12 mouse cellular contexts compared by ENCODE assay signal in genomic region chr1:172301180-172301579, GRCm38 (mm10). TPM values are rescaled to one million over a fixed set of nuclear protein-coding genes. Genes with fewer than 3 reads are reported as not detected.
A peak's percentile ranks its signal among the peaks of the same experiment; 100 is the strongest.
DNase-seq lines count a peak whose midpoint lies in the region; ATAC-seq and TF ChIP-seq lines count a peak whose summit lies in the region.
"Had no signal": no experiment of that assay in that cellular context is flagged by ENCODE, and none has a peak within 500 bp of the region (broad histone marks: within the 10 kb centered on the region; RNA-seq: fewer than 3 reads in every experiment).

No protein-coding gene starts in this region.

- TF ChIP-seq CTCF in gastrocnemius, adult 2 months (IDR thresholded peaks at IDR 0.05), result no peak

- peak; percentile 60 for ATAC-seq in hindbrain, embryonic 12.5 days (ENCODE audit: low FRiP score)
- 0 out of 2 replicates have a peak, but pooled peaks have one; percentile 51 for ATAC-seq in midbrain, embryonic 13.5 days
- no peak for ATAC-seq in monocyte, adult 5-6 weeks (replicated peaks; ENCODE audit: insufficient number of reproducible peaks, low FRiP score, low TSS enrichment, poor library complexity, severe bottlenecking)

- peak overlapping the region; percentile 41 for H3K4me3 ChIP-seq in gastrocnemius, adult 2 months
- no peak overlapping the region for H3K4me3 ChIP-seq in hindbrain, embryonic 12.5 days
- no peak overlapping the region for H3K4me3 ChIP-seq in midbrain, embryonic 13.5 days (replicated peaks)
- H3K4me3 ChIP-seq: lung, embryonic 15.5 days had no signal

- no peak overlapping the region for H3K9ac ChIP-seq in hindbrain, embryonic 12.5 days
- H3K9ac ChIP-seq in midbrain, embryonic 13.5 days (replicated peaks), result no peak overlapping the region
- H3K9ac ChIP-seq: lung, embryonic 15.5 days had no signal

- no peaks in the 10 kb centered on the region for H3K36me3 ChIP-seq in hindbrain, embryonic 12.5 days
- no peaks in the 10 kb centered on the region for H3K36me3 ChIP-seq in midbrain, embryonic 13.5 days
- H3K36me3 ChIP-seq: lung, embryonic 15.5 days had no signal

- peaks cover 61% of the 10 kb centered on the region for H3K4me1 ChIP-seq in hindbrain, embryonic 12.5 days
- H3K4me1 ChIP-seq in midbrain, embryonic 13.5 days (replicated peaks), result peaks cover 51% of the 10 kb centered on the region

- H3K4me2 ChIP-seq in hindbrain, embryonic 12.5 days (replicated peaks), result no peak overlapping the region
- H3K4me2 ChIP-seq in midbrain, embryonic 13.5 days (replicated peaks), result no peak overlapping the region
- H3K4me2 ChIP-seq: lung, embryonic 15.5 days had no signal

- no peaks in the 10 kb centered on the region for H3K9me3 ChIP-seq in hindbrain, embryonic 12.5 days (replicated peaks)
- H3K9me3 ChIP-seq in midbrain, embryonic 13.5 days, result no peaks in the 10 kb centered on the region
- H3K9me3 ChIP-seq: lung, embryonic 15.5 days had no signal

- peak; percentile 34 for DNase-seq in gastrocnemius, adult 2 months
- DNase-seq in gastrocnemius, adult 18-20 months (ENCODE audit: low spot score), result no peak
- peak; percentile 63 for DNase-seq in ZHBTc4 (ENCODE audit: low read depth, low spot score)
- no peak for DNase-seq in adrenal gland, adult 18-20 months (ENCODE audit: low spot score in 2 of 2)
- no peak for DNase-seq in layer of hippocampus, adult 8-10 months (ENCODE audit: low spot score in 2 of 2)
- DNase-seq: right cerebral cortex, postnatal 4 days had no signal

- intact Hi-C loops in gastrocnemius, adult 2 months (cut with DNase I), result no loop called here

- H3K27ac ChIP-seq in gastrocnemius, adult 2 months, result peak overlapping the region; percentile 98
- 0 out of 2 replicates have a peak overlapping the region, but pooled peaks have one; percentile 23 for H3K27ac ChIP-seq in hindbrain, embryonic 12.5 days
- H3K27ac ChIP-seq in midbrain, embryonic 13.5 days, result no peak overlapping the region
- H3K27ac ChIP-seq: lung, embryonic 15.5 days had no signal

- WGBS in hindbrain, embryonic 12.5 days, result 21% methylated on average over 12 of the region's 12 CpGs
- 43% methylated on average over 12 of the region's 12 CpGs for WGBS in midbrain, embryonic 13.5 days

- H3K27me3 ChIP-seq in hindbrain, embryonic 12.5 days, result peaks cover 12% of the 10 kb centered on the region; the same call in 1 of the 2 replicates
- H3K27me3 ChIP-seq in midbrain, embryonic 13.5 days, result peaks cover 5% of the 10 kb centered on the region; the same call in 1 of the 2 replicates
- H3K27me3 ChIP-seq: lung, embryonic 15.5 days had no signal

RNA-seq across cellular contexts. Expression of gene Atp1a2, which starts 3.3 kb away (rescaled TPM):
- total RNA-seq in gastrocnemius, adult 2 months (2021), result 1,000 to 10,000 TPM in 1 of 2 experiments, 100 to 1,000 TPM in 1; 838 to 1,060 TPM
- total RNA-seq in gastrocnemius, adult 18-20 months (2021), result 1,000 to 10,000 TPM in 1 of 2 experiments, 100 to 1,000 TPM in 1; 896 to 1,049 TPM
- polyA plus RNA-seq in hindbrain, embryonic 12.5 days (2016; fragmentation: Nextera tagmentation; extraction: Ambion mirVana), result 13.7 and 16.1 TPM in 2 replicates
- 25.3 and 25.8 TPM in 2 replicates for polyA plus RNA-seq in midbrain, embryonic 13.5 days (2015; fragmentation: Nextera tagmentation; extraction: Ambion mirVana)
- total RNA-seq in monocyte, adult 5-6 weeks (2017), result not detected in 3 replicates
- 100 to 1,000 TPM; 128 to 221 TPM for total RNA-seq in adrenal gland, adult 18-20 months (2021)
- total RNA-seq in layer of hippocampus, adult 8-10 months (2022), result 100 to 1,000 TPM; 613 to 678 (median 645) TPM

RNA-seq across cellular contexts. Expression of gene Kcnj9, which starts 27.9 kb away (rescaled TPM):
- total RNA-seq in gastrocnemius, adult 2 months (2021), result not detected
- not detected for total RNA-seq in gastrocnemius, adult 18-20 months (2021)
- 1.2 and 2.0 TPM in 2 replicates for polyA plus RNA-seq in hindbrain, embryonic 12.5 days (2016; fragmentation: Nextera tagmentation; extraction: Ambion mirVana)
- 3.6 and 3.9 TPM in 2 replicates for polyA plus RNA-seq in midbrain, embryonic 13.5 days (2015; fragmentation: Nextera tagmentation; extraction: Ambion mirVana)
- 0.29 TPM in 1 of 3 replicates, not detected in the others for total RNA-seq in monocyte, adult 5-6 weeks (2017)
- total RNA-seq in adrenal gland, adult 18-20 months (2021), result under 1 TPM in 1 of 2 experiments, not detected in 1; 0.22 TPM
- total RNA-seq in layer of hippocampus, adult 8-10 months (2022), result 10 to 100 TPM; 66.5 to 88.7 (median 77.5) TPM
- polyA plus RNA-seq: kidney, embryonic 14.5 days had no signal

RNA-seq across cellular contexts. Expression of gene Igsf8, which starts 39.7 kb away (rescaled TPM):
- 1 to 10 TPM; 7.4 to 8.3 TPM for total RNA-seq in gastrocnemius, adult 2 months (2021)
- 10 to 100 TPM in 1 of 2 experiments, 1 to 10 TPM in 1; 7.6 to 10.6 TPM for total RNA-seq in gastrocnemius, adult 18-20 months (2021)
- 147 and 159 TPM in 2 replicates for polyA plus RNA-seq in hindbrain, embryonic 12.5 days (2016; fragmentation: Nextera tagmentation; extraction: Ambion mirVana)
- 90.3 and 112 TPM in 2 replicates for polyA plus RNA-seq in midbrain, embryonic 13.5 days (2015; fragmentation: Nextera tagmentation; extraction: Ambion mirVana)
- total RNA-seq in monocyte, adult 5-6 weeks (2017), result 13.0 to 18.8 TPM (median 16.7 TPM) in 3 replicates
- total RNA-seq in adrenal gland, adult 18-20 months (2021), result 10 to 100 TPM; 20.8 to 27.8 TPM
- total RNA-seq in layer of hippocampus, adult 8-10 months (2022), result 100 to 1,000 TPM; 226 to 260 (median 236) TPM

RNA-seq across cellular contexts. Expression of gene Kcnj10, which starts 39.8 kb away (rescaled TPM):
- under 1 TPM in 1 of 2 experiments, not detected in 1; 0.06 TPM for total RNA-seq in gastrocnemius, adult 2 months (2021)
- total RNA-seq in gastrocnemius, adult 18-20 months (2021), result under 1 TPM; 0.05 to 0.17 TPM
- polyA plus RNA-seq in hindbrain, embryonic 12.5 days (2016; fragmentation: Nextera tagmentation; extraction: Ambion mirVana), result 0.53 and 0.83 TPM in 2 replicates
- 0.98 TPM in 2 replicates for polyA plus RNA-seq in midbrain, embryonic 13.5 days (2015; fragmentation: Nextera tagmentation; extraction: Ambion mirVana)
- total RNA-seq in monocyte, adult 5-6 weeks (2017), result not detected in 3 replicates
- total RNA-seq in adrenal gland, adult 18-20 months (2021), result 1 to 10 TPM; 1.3 to 1.5 TPM
- 100 to 1,000 TPM in 2 of 4 experiments, 10 to 100 TPM in 2; 92.2 to 116 (median 100.0) TPM for total RNA-seq in layer of hippocampus, adult 8-10 months (2022)

RNA-seq across cellular contexts. Expression of gene Atp1a4, which starts 43.0 kb away (rescaled TPM):
- under 1 TPM; 0.20 to 0.43 TPM for total RNA-seq in gastrocnemius, adult 2 months (2021)
- under 1 TPM; 0.40 to 0.43 TPM for total RNA-seq in gastrocnemius, adult 18-20 months (2021)
- not detected in 2 replicates for polyA plus RNA-seq in hindbrain, embryonic 12.5 days (2016; fragmentation: Nextera tagmentation; extraction: Ambion mirVana)
- not detected in 2 replicates for polyA plus RNA-seq in midbrain, embryonic 13.5 days (2015; fragmentation: Nextera tagmentation; extraction: Ambion mirVana)
- 0.43 TPM in 1 of 3 replicates, not detected in the others for total RNA-seq in monocyte, adult 5-6 weeks (2017)
- total RNA-seq in adrenal gland, adult 18-20 months (2021), result 1 to 10 TPM in 1 of 2 experiments, under 1 TPM in 1; 0.42 to 3.7 TPM
- not detected for total RNA-seq in layer of hippocampus, adult 8-10 months (2022)
- total RNA-seq: left cerebral cortex, adult 8-10 months had no signal
- polyA plus RNA-seq: kidney, embryonic 14.5 days; lung, embryonic 15.5 days had no signal

Comparison
In these comparisons a context has a peak if more than half of its experiments do, and no peak if none do; other contexts are left out.
1. DNase-seq: peak in gastrocnemius, adult 2 months (single experiment) and ZHBTc4 (single experiment); none in gastrocnemius, adult 18-20 months (single experiment), adrenal gland, adult 18-20 months (0 of 2) and layer of hippocampus, adult 8-10 months (0 of 2).
2. RNA of gene Atp1a2, which starts 3.3 kb away (total RNA-seq): 838 to 1,060 TPM in gastrocnemius, adult 2 months, 896 to 1,049 TPM in gastrocnemius, adult 18-20 months, 613 to 678 TPM in layer of hippocampus, adult 8-10 months and 128 to 221 TPM in adrenal gland, adult 18-20 months; not detected in monocyte, adult 5-6 weeks; every median in the first group is over 100 times any median in the second.
3. RNA of gene Kcnj9, which starts 27.9 kb away (total RNA-seq): 66.5 to 88.7 TPM in layer of hippocampus, adult 8-10 months; 0.22 TPM in adrenal gland, adult 18-20 months, not detected in gastrocnemius, adult 2 months, not detected in gastrocnemius, adult 18-20 months and 0.29 TPM in monocyte, adult 5-6 weeks; every median in the first group is over 10 times any median in the second.
4. RNA of gene Igsf8, which starts 39.7 kb away (total RNA-seq): 226 to 260 TPM in layer of hippocampus, adult 8-10 months; 20.8 to 27.8 TPM in adrenal gland, adult 18-20 months, 13.0 to 18.8 TPM in monocyte, adult 5-6 weeks, 7.6 to 10.6 TPM in gastrocnemius, adult 18-20 months and 7.4 to 8.3 TPM in gastrocnemius, adult 2 months; every median in the first group is over 4 times any median in the second.